17 mouse cellular contexts compared by ENCODE assay signal in the genomic region with DNA sequence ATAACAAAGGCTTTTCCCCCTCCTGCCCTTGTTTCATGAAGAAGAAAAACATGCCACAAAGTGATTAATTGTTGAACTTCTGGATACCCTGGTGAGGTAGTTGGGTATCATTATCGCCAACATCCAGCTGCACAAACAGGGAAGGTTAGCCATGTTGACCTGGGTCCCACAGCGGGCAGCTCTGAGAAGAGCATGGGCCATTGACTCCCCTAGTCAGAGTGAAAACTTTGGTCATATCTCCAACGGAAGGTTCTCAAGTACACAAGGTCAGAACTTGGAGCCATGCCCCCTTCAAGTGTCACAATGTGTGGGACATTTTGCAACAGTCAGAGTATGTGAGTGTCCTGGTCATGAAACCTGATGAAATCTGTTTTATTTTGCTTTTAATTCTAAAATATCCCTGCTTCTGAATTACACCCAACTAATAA.
DNase-seq lines count a peak whose midpoint lies in the region; ATAC-seq lines count a peak whose summit lies in the region.
"Had no signal": no experiment of that assay in that cellular context is flagged by ENCODE, and none has a peak within 500 bp of the region (broad histone marks: within the 10 kb centered on the region; RNA-seq: fewer than 3 reads in every experiment).

No protein-coding gene starts in this region.

- peak; percentile 27 for DNase-seq in adrenal gland, postnatal 10 days
- DNase-seq in adrenal gland, adult 18-20 months (ENCODE audit: low spot score in 2 of 2), result no peak
- no peak for DNase-seq in kidney, postnatal 36 days
- peak; percentile 46 for DNase-seq in neural tube, embryonic 10.5 days (ENCODE audit: extremely low spot score, low spot score)
- no peak for DNase-seq in spleen, adult 12 weeks (ENCODE audit: low spot score)
- no peak for DNase-seq in gastrocnemius, postnatal 25 days
- DNase-seq: cerebellum, adult 8-10 months; heart, postnatal 4 days; kidney, postnatal 10 days; layer of hippocampus, adult 9-11 months; midbrain, embryonic 14.5 days; thymus, postnatal 25 days had no signal

- WGBS in kidney, embryonic 16.5 days, result 17% methylated on average over 3 of the region's 3 CpGs
- whole genome bisulfite sequencing in neural tube, embryonic 15.5 days, result 88% methylated on average over 3 of the region's 3 CpGs

- no peaks in the 10 kb centered on the region for H3K27me3 ChIP-seq in kidney, embryonic 16.5 days (ENCODE audit: insufficient read depth, low read length)
- no peaks in the 10 kb centered on the region for H3K27me3 ChIP-seq in neural tube, embryonic 15.5 days (replicated peaks)
- H3K27me3 ChIP-seq: limb, embryonic 12.5 days had no signal

- no peak overlapping the region for H3K4me2 ChIP-seq in kidney, embryonic 16.5 days (replicated peaks; ENCODE audit: low read depth, low read length)
- no peak overlapping the region for H3K4me2 ChIP-seq in neural tube, embryonic 15.5 days
- H3K4me2 ChIP-seq: limb, embryonic 12.5 days had no signal

- no peak overlapping the region for H3K9ac ChIP-seq in kidney, embryonic 16.5 days (replicated peaks; ENCODE audit: low read length)
- H3K9ac ChIP-seq in neural tube, embryonic 15.5 days (replicated peaks), result no peak overlapping the region
- H3K9ac ChIP-seq: limb, embryonic 12.5 days had no signal

- H3K27ac ChIP-seq in kidney, embryonic 16.5 days (ENCODE audit: low read length), result peak overlapping the region; percentile 31; the same call in 1 of the 2 replicates
- H3K27ac ChIP-seq in neural tube, embryonic 15.5 days (replicated peaks), result no peak overlapping the region
- H3K27ac ChIP-seq: limb, embryonic 12.5 days had no signal

- H3K4me1 ChIP-seq in kidney, embryonic 16.5 days (ENCODE audit: insufficient read depth, low read length), result no peaks in the 10 kb centered on the region
- no peaks in the 10 kb centered on the region for H3K4me1 ChIP-seq in neural tube, embryonic 15.5 days
- H3K4me1 ChIP-seq: limb, embryonic 12.5 days had no signal

- ATAC-seq in kidney, embryonic 16.5 days (ENCODE audit: low FRiP score, low TSS enrichment), result peak; percentile 90
- ATAC-seq in neural tube, embryonic 15.5 days (ENCODE audit: low FRiP score), result no peak
- ATAC-seq: forebrain, embryonic 14.5 days; inflammation-experienced regulatory T-cells, adult 6 months had no signal

- H3K4me3 ChIP-seq in kidney, embryonic 16.5 days (ENCODE audit: low read length), result no peak overlapping the region
- no peak overlapping the region for H3K4me3 ChIP-seq in neural tube, embryonic 15.5 days (replicated peaks)
- H3K4me3 ChIP-seq: limb, embryonic 12.5 days had no signal

- H3K36me3 ChIP-seq in kidney, embryonic 16.5 days (ENCODE audit: insufficient read depth, low read length), result no peaks in the 10 kb centered on the region
- no peaks in the 10 kb centered on the region for H3K36me3 ChIP-seq in neural tube, embryonic 15.5 days
- H3K36me3 ChIP-seq: limb, embryonic 12.5 days had no signal

- no peaks in the 10 kb centered on the region; the same call in none of the 2 replicates for H3K9me3 ChIP-seq in kidney, embryonic 16.5 days (ENCODE audit: low read length)
- peaks cover 4% of the 10 kb centered on the region; the same call in 1 of the 2 replicates for H3K9me3 ChIP-seq in neural tube, embryonic 15.5 days (replicated peaks)

Comparison
In these comparisons a context has a peak if more than half of its experiments do, and no peak if none do; other contexts are left out.
1. DNase-seq: peak in adrenal gland, postnatal 10 days (single experiment) and neural tube, embryonic 10.5 days (single experiment); none in adrenal gland, adult 18-20 months (0 of 2), kidney, postnatal 36 days (0 of 2), spleen, adult 12 weeks (single experiment) and gastrocnemius, postnatal 25 days (single experiment).